Mouse (Mus musculus) adipocyte (in vitro differentiated cells): ENCODE measurements around the gene Mst1r.
A peak's percentile ranks its signal among the peaks of the same experiment; 100 is the strongest.

Source experiments
- DNase-seq: peaks from one replicate; pipeline ENCODE4 v3.0.0-alpha.2; 2016; ENCODE audit warnings: low spot score

The Mst1r gene

DNA sequence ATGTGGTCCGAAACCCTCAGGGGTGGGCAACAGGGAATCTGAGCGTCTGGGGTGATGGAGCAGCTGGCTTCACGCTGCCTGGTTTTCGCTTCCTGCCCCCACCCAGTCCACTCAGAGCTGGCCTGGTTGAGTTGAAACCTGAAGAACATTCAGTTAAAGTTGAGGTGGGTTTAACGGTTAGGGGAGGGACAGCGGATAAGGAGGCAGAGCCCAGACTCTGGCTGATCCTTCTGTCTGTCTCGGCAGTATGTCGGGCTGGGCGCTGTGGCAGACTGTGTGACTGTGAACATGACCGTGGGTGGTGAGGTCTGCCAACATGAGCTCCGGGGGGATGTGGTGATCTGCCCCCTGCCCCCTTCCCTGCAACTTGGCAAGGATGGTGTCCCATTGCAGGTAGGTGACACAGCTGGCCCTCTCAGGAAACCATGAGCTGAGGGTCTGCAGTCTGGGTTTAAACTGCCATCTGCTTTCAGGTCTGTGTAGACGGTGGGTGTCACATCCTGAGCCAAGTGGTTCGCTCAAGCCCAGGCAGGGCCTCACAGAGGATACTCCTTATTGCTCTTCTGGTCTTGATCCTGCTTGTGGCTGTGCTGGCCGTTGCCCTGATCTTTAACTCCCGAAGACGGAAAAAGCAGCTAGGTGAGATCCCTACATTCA, 8.2 kb downstream of the Mst1r start:
- no peak for DNase-seq

DNA sequence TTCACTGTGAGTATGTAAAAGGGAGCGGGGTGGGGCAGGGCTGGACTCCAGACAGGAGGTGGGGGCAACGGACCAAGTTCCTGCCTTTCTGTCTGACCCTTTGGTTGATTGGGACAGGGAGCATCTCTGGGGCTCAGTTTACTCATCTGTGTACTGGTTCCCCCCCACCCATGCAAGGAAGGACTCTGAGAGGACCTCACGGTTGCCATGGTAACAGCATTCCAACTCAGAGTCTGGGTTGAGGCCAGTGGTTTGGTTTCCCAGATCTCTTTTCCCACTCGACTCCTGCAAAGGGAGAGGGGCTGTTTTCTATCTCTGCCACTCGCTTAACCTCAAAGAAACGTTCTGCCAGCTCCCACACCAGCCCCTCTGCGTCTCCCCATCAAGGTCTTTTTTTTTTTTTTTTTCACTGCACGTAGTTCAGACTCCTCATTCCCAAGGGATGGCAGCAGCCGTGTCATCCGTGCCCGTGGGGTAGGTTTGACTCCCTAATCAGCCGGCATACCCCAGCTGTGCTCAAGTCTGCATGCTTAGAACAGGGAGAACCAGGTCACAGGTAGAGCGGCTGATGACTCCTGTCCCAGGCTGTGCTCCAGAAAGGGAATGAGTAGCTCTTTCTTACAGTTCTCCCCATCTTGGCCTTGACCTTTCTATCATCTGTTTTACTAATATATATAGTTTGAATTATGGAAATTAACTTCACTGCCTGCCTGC, 11.4 kb downstream of the Mst1r start:
- peak; percentile 31 for DNase-seq

DNA sequence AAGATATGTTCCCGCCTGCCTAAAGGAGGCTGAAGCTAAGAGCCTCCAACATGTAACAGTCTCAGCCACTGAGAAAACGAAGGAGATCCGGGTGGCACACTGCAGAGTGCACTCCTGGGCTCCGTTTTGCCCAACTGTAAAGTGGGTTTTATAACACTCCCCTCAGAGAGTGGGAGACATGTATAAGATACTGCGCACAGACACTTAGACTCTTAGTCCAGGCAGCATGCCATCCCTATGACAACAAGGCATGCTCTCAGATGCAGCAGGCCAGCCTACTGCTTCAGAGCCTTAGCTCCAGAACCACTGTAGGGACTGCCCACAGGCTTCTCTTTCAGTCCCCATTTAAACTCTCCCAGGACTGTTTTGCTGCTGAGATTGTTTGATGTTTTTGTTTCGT, 12.2 kb downstream of the Mst1r start:
- DNase-seq = no peak

DNA sequence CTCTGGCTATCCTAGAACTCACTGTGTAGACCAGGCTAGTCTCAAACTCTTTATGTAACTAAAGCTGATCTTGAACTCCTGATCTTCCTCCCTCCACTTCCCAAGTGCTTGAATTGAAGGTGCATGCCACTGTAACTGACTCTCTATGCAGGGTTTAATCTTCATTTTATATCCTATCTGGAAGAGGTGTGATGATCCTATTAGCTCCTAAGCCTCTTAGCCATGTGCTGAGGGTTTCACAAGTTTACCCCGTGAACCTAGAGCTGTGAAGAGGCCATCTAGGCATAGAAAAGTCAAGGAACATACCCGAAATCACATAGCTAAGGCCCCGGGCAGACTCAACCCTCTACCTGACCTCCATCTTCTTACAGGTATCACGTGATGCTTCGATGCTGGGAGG, 12.8 kb downstream of the Mst1r start:
- DNase-seq = no peak

DNA sequence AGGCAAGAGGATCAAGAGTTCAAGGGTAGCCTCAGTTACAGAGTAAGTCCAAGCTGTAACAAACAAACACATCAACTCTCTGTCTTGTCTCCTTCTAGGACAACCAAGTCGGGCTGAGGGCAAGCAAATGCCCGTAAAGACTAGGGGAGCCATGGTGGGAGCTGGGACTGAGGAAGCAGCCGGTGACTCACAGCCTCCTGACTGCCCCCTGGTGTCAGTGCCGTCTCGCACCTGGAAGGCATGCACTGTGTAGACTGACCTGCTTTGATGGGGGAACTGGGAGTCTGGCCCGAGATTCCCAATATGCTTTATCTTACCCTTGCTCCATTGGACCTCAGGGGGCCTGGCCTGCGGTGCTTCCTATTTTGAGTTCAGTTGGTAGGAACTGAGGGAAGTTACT, 16.3 kb downstream of the Mst1r start:
- DNase-seq = no peak

DNA sequence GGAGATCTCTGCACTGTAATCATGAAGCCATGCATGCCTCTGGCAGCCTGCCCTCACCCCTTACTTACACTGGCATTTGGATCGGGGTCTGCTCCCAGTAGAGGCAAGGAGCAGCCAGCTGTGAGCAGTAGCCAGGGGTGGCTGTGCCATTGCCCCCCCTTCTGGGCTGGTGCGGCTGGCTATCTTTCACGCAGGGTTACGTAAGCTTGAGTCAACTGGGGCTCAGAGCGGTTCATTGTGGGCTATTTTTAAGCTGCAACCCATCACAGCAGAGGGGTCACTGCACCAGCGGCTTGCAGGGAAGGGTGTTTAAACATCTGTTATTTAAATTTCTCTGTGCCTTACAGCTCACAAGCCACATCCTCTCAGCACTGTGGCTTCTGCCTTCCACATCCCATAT, 17.3 kb downstream of the Mst1r start:
- peak; percentile 84 for DNase-seq

DNA sequence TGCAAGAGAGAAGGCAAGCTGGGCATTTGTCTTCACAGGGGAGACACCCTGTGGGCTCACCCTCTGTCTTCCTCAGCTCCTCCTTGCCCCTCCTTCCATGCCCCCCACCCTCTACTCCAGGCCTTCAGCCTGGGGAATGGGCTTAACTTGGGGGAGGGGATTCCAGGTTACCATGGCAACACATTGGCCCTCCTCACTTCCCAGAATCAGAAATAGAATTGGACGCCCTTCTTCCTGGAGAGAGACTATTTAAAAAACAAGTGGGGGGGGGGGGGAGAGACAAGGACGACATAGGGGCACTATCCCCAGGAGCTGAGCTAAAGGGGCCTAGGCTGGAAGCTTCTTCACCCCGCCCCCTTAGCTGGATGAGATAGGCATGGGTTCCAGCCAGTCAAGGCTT, 18.6 kb downstream of the Mst1r start:
- DNase-seq = no peak

DNA sequence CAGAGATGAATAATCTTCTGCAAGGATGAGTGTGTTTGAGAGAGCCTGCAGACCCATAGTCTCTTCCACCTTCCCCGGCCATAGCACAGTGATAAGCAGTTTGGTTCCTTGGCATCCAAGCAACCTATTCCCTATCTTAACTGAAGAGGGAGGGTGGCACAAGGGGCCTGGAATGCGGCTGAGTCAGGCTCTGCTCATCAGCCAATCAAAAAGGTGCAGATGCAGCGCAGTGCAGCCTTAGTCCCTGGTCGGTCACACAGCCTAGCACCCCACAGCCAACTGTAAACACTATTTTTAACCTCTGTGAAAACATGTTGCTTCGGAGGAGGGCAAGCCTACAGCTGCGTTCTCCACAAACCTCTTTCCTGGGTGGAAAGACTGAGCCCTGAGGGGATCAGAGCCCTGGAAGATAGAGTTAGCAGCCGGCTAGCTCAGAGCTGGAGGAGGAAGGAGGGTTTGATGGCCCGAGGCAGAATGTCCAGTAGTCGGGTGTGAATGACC, 20.3 kb downstream of the Mst1r start:
- DNase-seq = no peak

DNA sequence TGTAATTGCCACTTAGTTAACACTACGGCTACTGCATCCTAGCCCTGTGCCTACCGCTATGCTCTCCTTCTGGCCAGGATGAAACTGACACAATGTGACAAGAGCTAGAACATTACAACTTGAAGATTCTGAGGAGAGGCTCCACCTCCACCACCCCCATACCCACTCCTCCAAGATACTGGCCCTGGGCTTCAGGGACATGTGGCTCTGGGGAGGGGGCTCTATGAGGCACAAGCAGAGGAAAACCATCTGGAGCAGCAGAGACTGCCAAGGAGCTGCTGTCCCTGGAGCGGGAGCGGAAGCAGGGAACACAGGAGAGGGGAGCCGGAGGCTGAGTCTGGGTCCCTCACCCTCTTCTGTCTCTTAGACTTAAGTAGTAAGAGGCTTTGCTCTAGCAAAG, 21.1 kb downstream of the Mst1r start:
- DNase-seq = no peak

DNA sequence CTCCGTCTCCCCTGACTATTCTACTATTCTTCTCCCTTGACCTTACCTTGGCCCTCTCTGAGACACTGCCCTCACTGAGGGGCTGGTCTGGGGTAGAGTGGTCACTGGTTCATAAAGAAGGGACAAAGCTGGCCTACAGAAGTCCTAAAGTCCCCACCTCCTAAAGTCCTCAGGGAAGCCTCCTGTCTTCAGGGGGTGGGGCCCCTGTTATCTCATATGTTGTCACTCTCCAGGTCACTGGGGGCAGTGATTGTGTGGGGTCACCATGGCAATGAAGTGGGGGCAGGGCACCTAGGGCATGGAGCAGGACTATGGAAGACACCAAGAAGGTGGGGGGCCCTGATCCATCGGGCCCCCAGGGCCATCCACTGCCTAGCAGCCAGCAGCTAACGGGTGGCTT, 21.5 kb downstream of the Mst1r start, which contains the start of gene Actl11:
Gene Actl11, plus strand, starts transcription at position 301 of the 400 bp plus-strand sequence.
- no peak for DNase-seq

DNA sequence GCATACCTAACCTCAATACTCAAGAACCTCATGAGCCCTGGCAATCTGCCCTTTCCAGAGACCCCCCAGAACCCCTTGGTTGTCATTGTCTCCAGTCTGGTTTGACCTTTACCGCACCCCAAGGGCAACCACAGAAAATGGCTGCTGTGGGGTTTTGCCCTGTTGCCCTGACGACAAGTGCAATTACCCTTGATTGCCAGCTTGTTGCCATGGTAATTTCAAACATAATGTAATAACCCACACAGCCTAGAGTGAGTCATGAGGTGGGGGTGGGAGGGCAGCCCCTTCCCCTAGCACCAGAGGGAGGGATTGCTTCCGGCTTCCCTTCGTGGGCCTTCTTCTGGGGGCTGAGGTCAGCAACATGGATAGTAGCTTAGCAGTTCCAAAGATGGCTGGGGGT, 25.5 kb downstream of the Mst1r start:
- DNase-seq = no peak

DNA sequence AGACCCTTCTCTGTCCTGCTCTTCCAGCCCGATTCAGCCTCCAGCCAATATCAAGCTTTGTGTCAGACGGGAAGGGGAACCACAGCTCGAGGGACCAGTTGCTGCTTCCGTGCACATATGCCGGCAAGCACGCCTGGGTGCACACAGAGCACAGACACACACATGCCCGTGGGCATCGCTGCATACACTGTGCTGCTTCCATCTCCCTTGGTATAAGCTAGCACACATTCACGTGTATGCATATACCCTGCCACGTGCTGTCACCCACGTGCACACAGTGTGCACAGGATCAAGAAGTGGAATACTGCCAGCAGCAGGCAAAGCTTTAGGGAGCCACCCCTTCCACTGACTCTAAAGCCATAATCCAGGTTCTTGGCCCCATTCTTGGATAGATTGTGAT, 27.5 kb downstream of the Mst1r start:
- no peak for DNase-seq

DNA sequence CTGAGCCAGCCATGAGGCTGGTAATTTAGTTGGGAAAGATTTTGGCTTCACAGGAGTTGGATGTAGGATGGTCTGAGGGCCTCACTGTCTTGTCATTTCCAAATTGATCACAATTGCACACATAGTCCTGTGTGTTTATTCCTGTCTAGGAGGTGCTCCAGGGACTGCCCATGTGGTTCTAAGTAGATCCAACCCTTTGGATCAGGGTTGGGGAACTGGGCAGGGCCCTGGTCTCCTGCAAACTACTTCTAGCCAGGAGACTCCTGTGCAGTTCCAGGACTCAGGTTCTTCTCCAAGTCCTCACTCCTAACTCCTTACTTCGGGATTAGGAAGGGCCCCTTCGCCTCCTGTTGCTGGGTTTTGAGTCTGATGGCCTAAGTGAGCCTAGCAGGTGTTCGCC, 28.7 kb downstream of the Mst1r start, which contains the start of gene Camkv:
Gene Camkv, plus strand, starts transcription at position 301 of the 400 bp plus-strand sequence.
- no peak for DNase-seq

DNA sequence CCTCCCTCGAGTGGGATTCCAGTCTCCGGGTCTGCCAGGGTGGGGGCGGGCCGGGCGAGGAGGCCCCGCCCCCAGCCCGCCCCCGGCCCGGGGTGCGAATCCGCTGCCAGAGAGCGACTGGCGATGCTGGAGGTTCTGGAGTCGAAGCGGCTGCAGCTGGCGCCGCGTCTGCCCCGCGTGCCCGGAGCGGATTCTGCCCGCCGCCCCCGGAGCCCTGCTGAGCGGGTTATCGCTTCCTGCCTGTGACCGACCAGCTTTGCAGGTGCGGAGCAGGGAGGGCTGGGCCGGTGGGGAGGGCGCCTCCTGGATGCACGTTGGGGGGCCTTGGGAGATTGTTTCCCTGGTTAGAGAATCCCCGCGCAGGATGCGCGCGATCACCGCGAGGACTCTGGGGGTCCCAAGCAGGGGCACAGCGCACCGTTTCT, 29.1 kb downstream of the Mst1r start:
- DNase-seq = no peak

DNA sequence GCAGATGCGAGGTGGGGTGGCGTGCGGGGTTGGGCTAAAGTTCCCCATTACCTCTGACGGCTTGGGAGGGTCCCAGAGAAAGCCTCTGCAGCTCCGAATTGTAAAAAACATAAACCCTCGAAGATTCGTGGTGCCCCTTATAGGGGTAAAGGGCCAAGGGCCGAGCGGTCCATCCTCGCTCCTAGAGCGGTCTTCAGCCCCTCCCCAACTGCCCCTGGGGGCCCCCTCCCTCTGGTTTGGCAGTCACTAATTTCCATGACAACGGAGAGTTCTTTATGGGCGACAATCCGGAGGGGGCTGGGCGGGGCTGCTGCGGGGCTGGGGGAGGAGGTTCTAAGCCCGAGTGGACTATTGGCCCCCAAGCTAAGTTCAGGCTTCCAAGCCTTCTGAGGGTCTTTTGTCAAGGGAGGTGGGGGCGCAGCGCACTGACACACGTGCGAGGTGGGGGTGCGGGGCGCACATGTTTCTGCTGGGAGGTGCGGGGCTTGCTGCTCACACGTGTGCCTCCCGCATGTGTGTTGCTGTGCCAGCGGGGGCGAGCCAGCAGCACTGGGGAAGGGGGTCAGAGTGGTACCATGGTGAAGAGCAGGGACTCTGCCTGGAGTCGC, 29.6 kb downstream of the Mst1r start:
- DNase-seq = no peak

DNA sequence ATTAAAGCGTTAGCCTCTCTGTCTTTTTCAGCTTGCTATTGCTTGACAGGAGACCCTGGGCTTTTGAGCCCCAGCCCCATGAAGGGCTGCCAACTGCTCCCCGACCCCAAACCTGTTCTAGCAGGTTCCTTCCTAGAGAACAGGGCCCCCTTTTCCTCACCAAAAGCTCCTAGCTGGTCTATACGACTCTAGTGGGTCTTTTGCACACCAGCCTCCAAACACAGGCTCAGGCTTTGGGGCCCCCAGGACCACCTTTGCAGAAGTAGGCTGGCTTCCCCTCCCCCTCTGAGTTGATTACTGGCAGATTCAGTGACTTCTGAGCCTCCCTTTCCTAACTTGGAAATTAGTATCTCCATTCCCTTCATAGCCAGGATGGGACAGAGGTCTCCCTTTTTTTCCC, 30.2 kb downstream of the Mst1r start:
- DNase-seq = no peak

DNA sequence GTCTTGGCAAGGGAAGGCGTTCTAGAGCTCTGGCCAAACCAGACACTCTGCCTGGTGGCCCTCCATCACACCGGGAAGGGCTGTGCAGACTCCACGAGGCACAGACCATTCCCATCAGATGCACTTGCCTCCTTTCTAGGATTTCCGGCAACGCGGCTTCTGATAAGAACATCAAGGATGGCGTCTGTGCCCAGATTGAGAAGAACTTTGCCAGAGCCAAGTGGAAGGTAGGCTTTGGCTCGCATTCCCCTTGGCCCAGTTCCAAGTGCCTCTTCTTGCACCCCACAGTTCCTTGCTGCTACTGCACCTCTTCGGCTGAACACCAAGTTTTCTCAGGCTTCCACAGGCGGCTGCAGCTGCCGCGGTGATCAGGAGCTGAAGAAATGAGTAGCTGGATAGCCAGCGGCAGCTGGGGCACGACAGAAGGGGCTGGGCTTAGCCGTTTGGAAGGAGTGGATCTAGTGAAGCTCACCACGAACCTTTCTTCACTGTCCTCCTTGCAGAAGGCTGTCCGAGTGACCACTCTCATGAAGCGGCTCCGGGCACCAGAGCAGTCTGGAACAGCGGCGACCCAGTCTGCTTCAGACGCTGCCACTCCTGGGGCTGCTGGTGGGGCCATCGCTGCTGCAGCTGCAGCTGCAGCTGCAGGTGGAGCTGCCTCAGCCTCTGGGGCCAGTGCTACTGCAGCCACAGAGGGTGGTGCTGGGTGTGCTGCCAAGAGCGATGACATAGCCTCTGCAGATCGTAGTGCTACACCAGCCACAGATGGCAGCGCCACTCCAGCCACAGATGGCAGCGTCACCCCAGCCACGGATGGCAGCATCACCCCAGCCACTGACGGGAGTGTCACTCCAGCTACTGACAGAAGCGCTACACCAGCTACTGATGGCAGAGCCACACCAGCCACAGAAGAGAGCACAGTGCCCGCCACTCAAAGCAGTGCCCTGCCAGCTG, 40.8 kb downstream of the Mst1r start:
- DNase-seq = no peak

DNA sequence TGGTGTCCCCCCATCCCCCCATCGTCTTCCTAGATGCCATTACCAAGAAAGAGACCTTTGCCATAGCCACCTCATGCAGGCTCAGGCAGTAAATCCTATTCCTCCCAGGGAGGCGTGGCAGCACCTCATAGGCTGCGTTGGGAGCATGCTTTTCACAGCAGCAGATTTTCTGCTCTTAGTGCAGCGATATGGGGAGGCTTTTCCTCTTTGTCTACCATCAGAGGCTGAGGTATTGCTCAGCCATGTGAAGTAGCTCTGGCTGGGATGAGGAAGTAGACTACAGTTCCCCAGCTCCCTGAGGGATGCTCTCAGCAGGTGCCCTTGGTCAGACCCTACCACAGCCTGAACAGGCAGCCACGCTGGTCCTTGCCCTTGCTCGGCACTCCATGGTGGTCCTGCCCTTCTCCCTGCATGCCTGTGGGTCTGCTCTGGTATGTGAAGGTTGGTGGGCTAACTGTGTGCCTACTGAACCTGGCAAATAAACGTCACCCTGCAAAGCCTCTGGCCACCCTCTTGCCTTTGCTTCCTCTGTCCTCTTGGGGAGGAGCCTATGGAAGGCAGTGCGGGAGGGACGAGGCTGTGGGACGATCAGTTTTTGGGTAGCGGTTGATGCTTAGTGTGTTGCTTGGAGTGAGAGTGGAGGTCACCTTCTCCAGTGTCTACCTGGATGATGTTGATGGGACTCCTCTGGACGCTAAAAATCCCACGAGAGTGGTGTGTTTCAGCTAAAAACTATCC, 42.7 kb downstream of the Mst1r start:
- no peak for DNase-seq

DNA sequence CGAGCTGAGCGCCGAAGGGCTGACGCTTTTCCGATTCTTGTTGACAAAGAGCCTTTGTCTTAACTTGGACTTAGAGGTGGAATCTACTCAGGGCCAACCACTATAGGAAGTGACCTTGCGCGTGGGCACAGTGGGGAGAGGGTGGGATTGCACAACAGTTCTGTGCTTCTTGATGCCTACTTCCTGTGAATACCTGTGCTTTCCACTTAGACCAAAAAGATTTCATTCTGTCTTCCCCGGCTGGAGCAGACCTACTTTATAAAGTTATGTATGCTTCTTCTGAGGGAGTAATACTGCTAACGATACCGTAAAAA, 43.2 kb downstream of the Mst1r start, which contains the start of gene Traip:
Gene Traip, plus strand, starts transcription at position 215 of the 314 bp plus-strand sequence.
- DNase-seq = no peak

DNA sequence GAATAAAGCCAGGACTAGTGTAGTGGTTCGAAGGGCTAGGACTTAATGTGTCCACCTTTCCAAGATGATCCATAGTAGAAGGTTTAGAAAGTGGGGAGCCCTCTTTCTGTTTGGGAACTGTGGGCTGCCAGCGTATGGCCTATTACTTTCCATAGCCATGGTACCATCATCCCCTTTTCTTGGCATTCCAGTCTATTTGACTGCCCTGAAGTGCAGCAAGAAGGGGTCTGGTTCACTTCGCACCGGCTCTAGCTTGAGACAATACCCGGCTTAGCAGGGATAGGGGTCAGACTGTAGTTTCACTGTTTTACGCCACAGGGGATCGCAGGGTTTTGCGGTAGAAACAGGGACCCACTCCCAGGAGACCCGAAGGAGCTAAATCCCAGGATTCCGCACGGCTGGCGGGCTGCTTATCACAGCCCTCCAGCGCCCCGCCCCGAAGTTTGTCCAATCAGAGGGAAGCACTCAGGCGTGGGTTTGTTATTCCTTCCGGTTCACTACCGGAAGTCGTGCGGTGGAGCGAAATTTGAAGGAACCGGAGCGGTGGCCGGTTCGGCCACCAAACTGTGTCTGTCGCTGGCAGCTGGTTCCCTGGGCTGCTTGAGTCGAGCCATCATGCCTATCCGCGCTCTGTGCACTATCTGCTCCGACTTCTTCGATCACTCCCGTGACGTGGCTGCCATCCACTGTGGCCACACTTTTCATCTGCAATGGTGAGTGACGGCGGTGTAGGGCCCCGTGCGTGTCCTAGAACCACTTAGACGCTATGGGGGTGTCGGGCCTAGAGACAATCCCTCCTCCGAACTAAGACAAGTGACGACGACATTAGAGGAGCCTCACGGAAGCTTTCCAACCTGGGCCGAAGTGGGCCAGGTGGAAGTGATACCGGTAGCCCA, 44.0 kb downstream of the Mst1r start:
- peak; percentile 95 for DNase-seq
